Mouse (Mus musculus): Measurements from ENCODE around the gene Abcc1. TPM values are rescaled to one million over a fixed set of nuclear protein-coding genes. Genes with fewer than 3 reads are reported as not detected.

Abcc1 gene
- polyA plus RNA-seq, 1 experiment = 78.6 TPM

GRCm38 (mm10) chr16:14352663-14353062, 8.7 kb upstream of the Abcc1 start:
- TF ChIP-seq POLR2A (IDR thresholded peaks at IDR 0.05; ENCODE audit: low read depth, low read length) (no peak), CTCF (IDR thresholded peaks at IDR 0.05; ENCODE audit: borderline replicate concordance, insufficient read depth, low read length) (no peak)
- no peak overlapping the region for H3K4me3 ChIP-seq (ENCODE audit: insufficient read depth, low read length)
- H3K27ac ChIP-seq (ENCODE audit: insufficient read depth, low read length) = peak overlapping the region; percentile 96
- peaks cover 19% of the 10 kb centered on the region for H3K4me1 ChIP-seq (ENCODE audit: control insufficient read depth, insufficient read depth, low read length)

- peaks cover 13% of the 10 kb centered on the region for H3K4me1 ChIP-seq (ENCODE audit: control insufficient read depth, insufficient read depth, low read length)
- H3K4me3 ChIP-seq (ENCODE audit: insufficient read depth, low read length) = no peak overlapping the region
- TF ChIP-seq CTCF (IDR thresholded peaks at IDR 0.05; ENCODE audit: borderline replicate concordance, insufficient read depth, low read length) = no peak
- no peak for TF ChIP-seq POLR2A (IDR thresholded peaks at IDR 0.05; ENCODE audit: low read depth, low read length)
- H3K27ac ChIP-seq (ENCODE audit: insufficient read depth, low read length) = no peak overlapping the region
Measured at GRCm38 (mm10) chr16:14357859-14358258, 3.5 kb upstream of the Abcc1 start.

DNA sequence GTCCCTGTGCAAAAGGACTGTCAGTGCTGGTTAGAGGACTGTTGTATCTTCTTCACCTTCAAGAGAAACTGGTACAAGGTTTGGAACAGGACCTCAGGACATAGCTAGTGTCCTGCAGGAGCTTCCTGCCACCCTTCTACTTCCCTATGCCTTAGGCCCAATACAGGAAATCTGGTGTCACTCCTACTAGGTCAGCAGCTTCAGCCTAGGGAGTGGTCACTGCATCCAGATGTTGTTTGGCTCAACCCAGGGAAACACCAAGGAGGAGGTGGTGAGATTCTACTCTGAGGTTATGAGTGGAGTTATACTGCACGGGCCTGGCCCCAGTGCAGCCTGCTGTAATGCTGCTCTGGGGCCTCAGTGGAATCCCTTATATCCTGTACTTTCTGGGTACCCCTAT, 2.8 kb upstream of the Abcc1 start:
- TF ChIP-seq POLR2A (IDR thresholded peaks at IDR 0.05; ENCODE audit: low read depth, low read length) (no peak), CTCF (IDR thresholded peaks at IDR 0.05; ENCODE audit: borderline replicate concordance, insufficient read depth, low read length) (no peak)
- Histone ChIP-seq H3K27ac (ENCODE audit: insufficient read depth, low read length) (no peak overlapping the region), H3K4me1 (ENCODE audit: control insufficient read depth, insufficient read depth, low read length) (peaks cover 12% of the 10 kb centered on the region), H3K4me3 (ENCODE audit: insufficient read depth, low read length) (no peak overlapping the region)

DNA sequence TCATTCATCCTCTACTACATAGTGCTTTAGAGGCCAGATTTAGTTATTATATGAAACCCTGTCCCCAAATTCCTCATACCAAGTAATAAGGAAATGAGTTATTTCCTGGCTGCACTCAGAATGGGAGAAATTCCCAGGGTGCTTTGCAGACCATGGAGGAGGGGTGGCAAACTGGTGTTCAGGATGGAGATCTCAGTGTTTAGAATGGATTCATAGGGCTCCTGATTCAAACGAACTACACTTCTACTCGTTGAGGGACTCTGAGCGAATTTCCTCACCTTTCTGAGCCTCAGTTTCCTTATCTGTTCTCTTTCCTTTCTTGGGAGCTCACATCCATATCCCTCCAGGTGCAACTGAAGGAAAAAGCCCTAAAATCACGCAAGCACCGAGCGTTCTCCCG, 427 bp upstream of the Abcc1 start:
- TF ChIP-seq POLR2A (IDR thresholded peaks at IDR 0.05; ENCODE audit: low read depth, low read length) (no peak), CTCF (IDR thresholded peaks at IDR 0.05; ENCODE audit: borderline replicate concordance, insufficient read depth, low read length) (no peak)
- H3K4me1 ChIP-seq (ENCODE audit: control insufficient read depth, insufficient read depth, low read length) = peaks cover 25% of the 10 kb centered on the region
- H3K27ac ChIP-seq (ENCODE audit: insufficient read depth, low read length) = peak overlapping the region; percentile 97
- H3K4me3 ChIP-seq (ENCODE audit: insufficient read depth, low read length) = peak overlapping the region; percentile 43

DNA sequence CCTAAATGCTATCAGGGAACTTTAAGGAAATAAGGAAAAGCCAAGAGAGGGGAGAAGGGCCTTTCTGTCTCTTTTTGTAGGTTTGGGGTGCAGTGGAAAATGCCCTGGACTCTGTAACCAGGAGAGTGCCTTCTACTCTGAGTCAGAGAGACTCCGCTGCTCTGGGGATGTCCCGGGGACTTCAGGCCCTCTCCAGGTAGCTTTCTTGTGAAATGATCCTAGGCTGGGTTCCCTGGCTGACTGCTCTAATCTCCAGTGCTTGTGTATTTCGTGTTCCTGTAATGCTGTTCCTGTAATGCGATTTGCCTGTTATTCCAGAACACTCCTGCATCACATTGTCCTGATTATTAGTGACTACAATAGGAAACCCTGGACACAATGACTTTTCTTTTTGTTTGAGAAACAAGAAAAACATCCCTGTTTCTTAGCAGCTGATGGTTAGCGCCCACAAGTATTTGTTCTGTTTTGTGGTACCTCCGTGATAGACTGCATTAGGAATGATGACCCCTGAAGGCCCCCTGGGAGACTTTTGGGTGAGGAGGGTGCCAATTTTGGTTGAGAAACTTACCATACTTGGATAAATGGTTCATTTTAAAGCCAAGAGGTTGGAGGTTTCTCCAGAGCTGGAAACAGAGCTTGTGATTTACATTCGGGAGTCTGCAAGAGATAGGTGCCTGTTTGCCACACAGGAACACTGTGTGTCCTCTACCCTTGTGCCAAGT, 902 bp downstream of the Abcc1 start:
- Histone ChIP-seq H3K4me1 (ENCODE audit: control insufficient read depth, insufficient read depth, low read length) (peaks cover 25% of the 10 kb centered on the region), H3K4me3 (ENCODE audit: insufficient read depth, low read length) (peak overlapping the region; percentile 72), H3K27ac (ENCODE audit: insufficient read depth, low read length) (peak overlapping the region; percentile 41)
- no peak for TF ChIP-seq CTCF (IDR thresholded peaks at IDR 0.05; ENCODE audit: borderline replicate concordance, insufficient read depth, low read length)
- TF ChIP-seq POLR2A (IDR thresholded peaks at IDR 0.05; ENCODE audit: low read depth, low read length) = no peak

DNA sequence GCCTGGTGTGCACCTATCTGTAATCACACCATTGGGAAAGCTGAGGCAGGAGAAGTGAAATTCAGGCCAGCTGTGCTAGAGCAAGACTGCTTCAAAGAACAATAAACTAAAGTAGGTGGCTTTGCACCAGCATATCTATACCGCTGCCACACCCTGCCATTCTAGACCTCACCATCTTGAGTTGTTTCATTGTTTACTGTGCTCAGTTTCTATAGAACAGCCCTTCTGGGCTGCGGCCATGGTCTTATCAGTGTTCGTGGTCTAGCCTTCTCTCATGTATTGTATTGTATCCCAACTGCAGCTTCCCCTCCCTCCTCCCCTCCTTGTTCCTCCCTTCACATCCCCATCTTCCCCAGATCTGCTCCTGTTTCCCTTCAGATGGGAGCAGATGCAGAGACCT, 2.1 kb downstream of the Abcc1 start:
- peaks cover 25% of the 10 kb centered on the region for H3K4me1 ChIP-seq (ENCODE audit: control insufficient read depth, insufficient read depth, low read length)
- H3K27ac ChIP-seq (ENCODE audit: insufficient read depth, low read length) = peak overlapping the region; percentile 41; the same call in 1 of the 2 replicates
- H3K4me3 ChIP-seq (ENCODE audit: insufficient read depth, low read length) = peak overlapping the region; percentile 72
- TF ChIP-seq CTCF (IDR thresholded peaks at IDR 0.05; ENCODE audit: borderline replicate concordance, insufficient read depth, low read length) (no peak), POLR2A (IDR thresholded peaks at IDR 0.05; ENCODE audit: low read depth, low read length) (no peak)

GRCm38 (mm10) chr16:14364066-14364465, 2.7 kb downstream of the Abcc1 start:
- peak overlapping the region; percentile 5; the same call in 1 of the 2 replicates for H3K4me3 ChIP-seq (ENCODE audit: insufficient read depth, low read length)
- peaks cover 25% of the 10 kb centered on the region for H3K4me1 ChIP-seq (ENCODE audit: control insufficient read depth, insufficient read depth, low read length)
- TF ChIP-seq CTCF (IDR thresholded peaks at IDR 0.05; ENCODE audit: borderline replicate concordance, insufficient read depth, low read length) = no peak
- TF ChIP-seq POLR2A (IDR thresholded peaks at IDR 0.05; ENCODE audit: low read depth, low read length) = no peak
- H3K27ac ChIP-seq (ENCODE audit: insufficient read depth, low read length) = peak overlapping the region; percentile 8; the same call in 1 of the 2 replicates

- Histone ChIP-seq H3K27ac (ENCODE audit: insufficient read depth, low read length) (no peak overlapping the region), H3K4me1 (ENCODE audit: control insufficient read depth, insufficient read depth, low read length) (peaks cover 26% of the 10 kb centered on the region), H3K4me3 (ENCODE audit: insufficient read depth, low read length) (no peak overlapping the region)
- TF ChIP-seq CTCF (IDR thresholded peaks at IDR 0.05; ENCODE audit: borderline replicate concordance, insufficient read depth, low read length) (no peak), POLR2A (IDR thresholded peaks at IDR 0.05; ENCODE audit: low read depth, low read length) (no peak)
Measured at GRCm38 (mm10) chr16:14365457-14365856, 4.1 kb downstream of the Abcc1 start.

- Histone ChIP-seq H3K4me1 (ENCODE audit: control insufficient read depth, insufficient read depth, low read length) (peaks cover 29% of the 10 kb centered on the region), H3K4me3 (ENCODE audit: insufficient read depth, low read length) (no peak overlapping the region), H3K27ac (ENCODE audit: insufficient read depth, low read length) (no peak overlapping the region)
- TF ChIP-seq CTCF (IDR thresholded peaks at IDR 0.05; ENCODE audit: borderline replicate concordance, insufficient read depth, low read length) (no peak), POLR2A (IDR thresholded peaks at IDR 0.05; ENCODE audit: low read depth, low read length) (no peak)
Measured at GRCm38 (mm10) chr16:14366017-14366416, 4.7 kb downstream of the Abcc1 start.

GRCm38 (mm10) chr16:14371367-14371766, 10.0 kb downstream of the Abcc1 start:
- TF ChIP-seq POLR2A (IDR thresholded peaks at IDR 0.05; ENCODE audit: low read depth, low read length) (peak; percentile 17; the same call in 1 of the 2 replicates), CTCF (IDR thresholded peaks at IDR 0.05; ENCODE audit: borderline replicate concordance, insufficient read depth, low read length) (no peak)
- Histone ChIP-seq H3K27ac (ENCODE audit: insufficient read depth, low read length) (peak overlapping the region; percentile 87), H3K4me3 (ENCODE audit: insufficient read depth, low read length) (no peak overlapping the region), H3K4me1 (ENCODE audit: control insufficient read depth, insufficient read depth, low read length) (peaks cover 36% of the 10 kb centered on the region)
